Mouse (Mus musculus): Measurements from ENCODE around the gene Pycr1. TPM values are rescaled to one million over a fixed set of nuclear protein-coding genes. Genes with fewer than 3 reads are reported as not detected.

Pycr1 gene
- polyA plus RNA-seq, 1 experiment from 2014 or later: 29.8 TPM

DNA sequence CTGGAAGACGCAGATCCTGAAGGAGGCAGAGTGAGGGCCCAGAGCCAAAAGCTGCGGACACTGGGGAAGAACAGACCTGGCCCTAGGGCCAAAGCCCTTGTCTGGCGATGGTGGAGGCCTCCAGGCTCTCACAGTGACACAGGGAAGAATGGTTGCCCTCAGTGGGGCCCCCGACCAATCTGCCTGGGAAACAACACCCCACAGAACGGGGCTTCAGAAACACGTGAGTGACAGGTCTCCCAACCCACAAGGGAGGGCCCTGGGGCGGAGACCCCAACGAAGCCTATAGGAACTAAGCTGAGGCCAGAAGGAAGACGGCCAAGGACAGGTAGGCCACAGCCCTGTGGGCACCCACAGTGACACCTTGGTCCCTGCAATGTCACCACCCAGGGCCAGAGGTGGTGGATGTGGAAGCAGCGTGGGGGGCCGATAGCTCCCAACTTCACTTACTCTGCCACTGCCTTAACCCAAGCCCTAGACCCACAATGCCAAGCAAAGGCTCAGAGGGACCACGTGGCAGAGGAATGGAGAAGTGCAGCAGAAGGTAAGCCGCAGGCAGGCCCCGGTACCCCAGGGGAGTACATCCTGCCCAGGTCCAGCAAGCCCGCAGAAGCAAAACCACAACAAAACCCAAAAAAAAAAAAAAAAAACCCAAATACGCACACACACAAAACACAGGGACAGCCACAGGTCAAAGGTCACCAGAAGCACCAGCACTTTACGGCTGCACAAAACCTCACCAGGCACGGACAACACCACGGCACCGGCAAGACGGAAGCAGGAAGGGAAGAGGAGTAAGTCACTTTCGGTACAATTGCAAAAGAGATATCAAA is 15.9 kb downstream of the Pycr1 start:
- ATAC-seq (ENCODE audit: insufficient read depth): no peak
- H3K27ac ChIP-seq (ENCODE audit: low read depth): no peak overlapping the region
- 72% methylated on average over 22 of the region's 22 CpGs for WGBS
- H3K9me3 ChIP-seq (ENCODE audit: low read depth, low read length): no peaks in the 10 kb centered on the region
- no peak overlapping the region for H3K9ac ChIP-seq
- no peak for DNase-seq
- no peak for TF ChIP-seq CTCF (IDR thresholded peaks at IDR 0.05; ENCODE audit: low read depth)
- no peak overlapping the region for H3K4me3 ChIP-seq (ENCODE audit: low read depth, low read length)
- peaks cover 22% of the 10 kb centered on the region for H3K4me1 ChIP-seq (ENCODE audit: insufficient read depth)
- H3K36me3 ChIP-seq (ENCODE audit: insufficient read depth): peaks cover 43% of the 10 kb centered on the region
- no peaks in the 10 kb centered on the region for H3K27me3 ChIP-seq (ENCODE audit: insufficient read depth, low read length)
- H3K4me2 ChIP-seq: no peak overlapping the region

DNA sequence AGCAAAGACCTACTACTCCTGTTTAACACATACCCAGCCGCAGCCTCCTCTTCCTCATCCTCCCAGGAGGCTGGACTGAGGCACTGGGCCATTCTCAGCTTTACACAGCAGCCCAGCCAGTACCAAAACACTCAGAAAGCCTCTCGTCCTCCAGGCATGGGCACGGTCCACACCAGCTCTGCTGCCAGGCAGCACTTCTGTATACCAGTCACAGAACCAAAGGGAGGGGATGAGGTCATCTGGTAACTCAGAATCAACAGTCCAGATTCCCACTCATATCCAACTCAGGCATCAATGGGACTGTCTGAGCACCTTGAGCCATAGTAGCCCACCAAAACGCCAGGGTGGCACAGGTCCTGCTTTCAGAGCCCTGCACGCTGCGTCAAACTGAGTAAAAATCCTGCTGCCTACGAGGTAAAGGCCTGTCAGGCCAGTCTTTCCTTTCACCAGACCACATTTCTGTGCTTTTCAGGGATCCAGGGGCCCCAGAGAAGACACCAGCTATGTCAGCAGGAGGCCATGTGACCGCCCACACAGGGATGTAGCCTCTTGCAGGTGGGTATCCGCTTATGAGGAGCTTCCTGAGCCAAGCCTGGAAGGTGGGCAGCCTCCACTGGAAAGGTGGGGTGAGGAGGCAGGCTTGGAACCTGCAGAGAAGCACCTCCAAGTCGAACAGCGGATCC is 16.6 kb downstream of the Pycr1 start:
- Histone ChIP-seq H3K4me3 (ENCODE audit: low read depth, low read length) (no peak overlapping the region), H3K4me2 (no peak overlapping the region), H3K27ac (ENCODE audit: low read depth) (no peak overlapping the region), H3K36me3 (ENCODE audit: insufficient read depth) (peaks cover 49% of the 10 kb centered on the region), H3K9ac (no peak overlapping the region), H3K9me3 (ENCODE audit: low read depth, low read length) (no peaks in the 10 kb centered on the region), H3K27me3 (ENCODE audit: insufficient read depth, low read length) (no peaks in the 10 kb centered on the region), H3K4me1 (ENCODE audit: insufficient read depth) (peaks cover 17% of the 10 kb centered on the region)
- TF ChIP-seq CTCF (IDR thresholded peaks at IDR 0.05; ENCODE audit: low read depth): no peak
- ATAC-seq (ENCODE audit: insufficient read depth) (no peak), DNase-seq (no peak)
- WGBS: 90% methylated on average over 11 of the region's 11 CpGs

DNA sequence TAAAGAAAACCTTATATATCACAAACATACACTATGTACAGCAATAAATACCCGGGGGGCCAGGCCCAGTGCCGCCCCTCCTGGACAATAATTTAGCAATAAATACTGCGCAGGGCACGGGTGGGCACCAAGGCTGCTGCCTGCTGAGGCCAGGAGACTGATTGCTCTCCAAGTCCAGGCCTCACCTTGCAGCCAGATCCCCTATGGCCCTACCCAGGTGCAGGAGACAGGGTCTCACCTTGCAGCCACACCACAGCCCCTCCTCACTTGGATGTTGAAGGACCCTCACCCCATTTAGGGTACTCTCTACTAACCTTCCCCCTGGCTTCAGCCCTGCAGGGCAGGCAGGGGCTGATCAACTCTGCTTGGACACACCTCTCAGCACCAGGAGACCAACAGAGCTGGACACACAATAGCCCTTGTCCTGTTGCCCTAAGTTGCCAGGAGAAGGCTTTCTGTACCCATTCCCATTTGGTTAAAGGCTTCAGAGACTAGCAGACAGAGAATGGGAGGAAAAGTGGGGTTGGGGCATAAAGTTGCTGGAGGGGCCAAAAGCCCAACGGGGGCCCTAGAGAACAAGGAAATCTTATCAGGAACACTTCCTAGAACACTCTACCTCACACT is 18.3 kb downstream of the Pycr1 start, which contains the start of gene Sirt7:
Sirt7 (minus strand) TSS at position 89 of the 624 bp plus-strand sequence.
- H3K9me3 ChIP-seq (ENCODE audit: low read depth, low read length): no peaks in the 10 kb centered on the region
- TF ChIP-seq CTCF (IDR thresholded peaks at IDR 0.05; ENCODE audit: low read depth): 0 out of 2 replicates have a peak, but pooled peaks have one; percentile 6
- H3K4me3 ChIP-seq (ENCODE audit: low read depth, low read length): peak within 1 kb of the TSS; percentile 96
- peak within 1 kb of the TSS; percentile 77 for H3K27ac ChIP-seq (ENCODE audit: low read depth)
- no peaks in the 10 kb centered on the region for H3K27me3 ChIP-seq (ENCODE audit: insufficient read depth, low read length)
- H3K36me3 ChIP-seq (ENCODE audit: insufficient read depth): peaks cover 64% of the 10 kb centered on the region
- peak within 1 kb of the TSS; percentile 63 for H3K9ac ChIP-seq
- DNase-seq (no peak), ATAC-seq (ENCODE audit: insufficient read depth) (peak; percentile 22; the same call in 1 of the 2 replicates)
- 22% methylated on average over 5 of the region's 5 CpGs for WGBS
- H3K4me1 ChIP-seq (ENCODE audit: insufficient read depth): peaks cover 9% of the 10 kb centered on the region
- H3K4me2 ChIP-seq: peak within 1 kb of the TSS; percentile 99

DNA sequence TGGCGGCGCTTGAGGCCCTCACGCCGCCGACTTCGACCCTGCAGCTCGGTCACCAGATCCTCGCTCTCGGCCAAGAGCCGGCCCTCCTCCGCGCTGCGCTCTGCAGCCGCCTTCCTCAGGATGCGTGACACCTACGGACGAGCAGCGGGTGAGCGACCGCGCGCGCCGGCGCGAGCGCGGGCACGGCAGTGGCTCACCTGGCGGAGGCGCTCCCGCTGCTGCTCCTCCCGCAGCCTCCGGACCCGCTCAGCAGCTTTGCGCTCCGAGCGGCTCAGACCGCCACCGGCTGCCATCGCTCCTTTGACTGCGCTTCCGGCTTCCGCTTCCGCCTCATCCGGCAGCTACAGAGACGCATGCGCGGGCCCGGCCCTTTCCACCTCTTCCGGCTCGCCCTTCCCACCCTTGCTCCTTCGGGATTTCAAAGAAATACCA is 18.9 kb downstream of the Pycr1 start:
- Histone ChIP-seq H3K4me1 (ENCODE audit: insufficient read depth) (peaks cover 3% of the 10 kb centered on the region), H3K27me3 (ENCODE audit: insufficient read depth, low read length) (no peaks in the 10 kb centered on the region), H3K4me2 (peak overlapping the region; percentile 99), H3K27ac (ENCODE audit: low read depth) (peak overlapping the region; percentile 77), H3K9ac (peak overlapping the region; percentile 63), H3K4me3 (ENCODE audit: low read depth, low read length) (peak overlapping the region; percentile 96), H3K36me3 (ENCODE audit: insufficient read depth) (peaks cover 69% of the 10 kb centered on the region), H3K9me3 (ENCODE audit: low read depth, low read length) (no peaks in the 10 kb centered on the region)
- TF ChIP-seq CTCF (IDR thresholded peaks at IDR 0.05; ENCODE audit: low read depth): no peak
- under 1% methylated on average over 53 of the region's 53 CpGs for WGBS
- DNase-seq (peak; percentile 94), ATAC-seq (ENCODE audit: insufficient read depth) (peak; percentile 82)

DNA sequence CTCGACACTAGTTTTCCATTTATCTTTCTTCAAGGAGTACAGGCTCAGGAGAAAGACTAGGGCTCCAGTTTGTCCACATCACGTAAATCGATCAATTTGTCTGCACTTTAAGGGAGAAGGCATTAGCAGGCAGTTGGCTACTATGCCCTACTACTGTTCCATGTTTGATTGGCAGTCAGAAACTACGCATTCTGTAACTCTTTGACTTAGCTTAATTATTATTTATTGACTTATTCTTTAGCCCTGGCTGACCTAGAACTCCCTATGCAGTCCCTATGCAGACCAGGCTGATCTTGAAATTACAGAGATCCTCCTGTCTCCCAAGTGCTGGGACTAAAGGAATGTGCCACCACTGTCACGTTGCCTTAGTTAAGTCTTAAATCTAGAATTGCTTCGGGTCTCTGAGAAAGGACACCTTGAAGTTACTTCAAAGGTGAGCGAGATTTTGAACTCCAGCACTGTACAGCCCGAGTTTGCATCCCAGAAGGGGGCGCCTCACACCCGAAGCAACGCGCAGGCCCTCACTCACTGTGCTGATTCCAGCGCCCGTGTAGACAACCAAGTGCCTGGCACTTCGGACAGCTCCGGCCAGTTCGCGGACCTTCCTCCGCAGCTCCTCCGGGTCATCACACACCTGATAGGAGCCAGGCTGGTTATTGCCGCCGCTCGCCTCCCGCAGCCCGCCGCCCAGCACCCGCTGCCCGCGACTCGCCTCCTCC is 19.4 kb downstream of the Pycr1 start:
- ATAC-seq (ENCODE audit: insufficient read depth) (peak; percentile 81), DNase-seq (peak; percentile 78)
- Histone ChIP-seq H3K4me3 (ENCODE audit: low read depth, low read length) (peak overlapping the region; percentile 96), H3K9ac (peak overlapping the region; percentile 63), H3K9me3 (ENCODE audit: low read depth, low read length) (no peaks in the 10 kb centered on the region), H3K4me2 (peak overlapping the region; percentile 99), H3K27ac (ENCODE audit: low read depth) (peak overlapping the region; percentile 77), H3K4me1 (ENCODE audit: insufficient read depth) (peaks cover 3% of the 10 kb centered on the region; the same call in 1 of the 2 replicates), H3K27me3 (ENCODE audit: insufficient read depth, low read length) (no peaks in the 10 kb centered on the region), H3K36me3 (ENCODE audit: insufficient read depth) (peaks cover 66% of the 10 kb centered on the region)
- peak; percentile 63 for TF ChIP-seq CTCF (IDR thresholded peaks at IDR 0.05; ENCODE audit: low read depth)
- WGBS: 11% methylated on average over 30 of the region's 30 CpGs

DNA sequence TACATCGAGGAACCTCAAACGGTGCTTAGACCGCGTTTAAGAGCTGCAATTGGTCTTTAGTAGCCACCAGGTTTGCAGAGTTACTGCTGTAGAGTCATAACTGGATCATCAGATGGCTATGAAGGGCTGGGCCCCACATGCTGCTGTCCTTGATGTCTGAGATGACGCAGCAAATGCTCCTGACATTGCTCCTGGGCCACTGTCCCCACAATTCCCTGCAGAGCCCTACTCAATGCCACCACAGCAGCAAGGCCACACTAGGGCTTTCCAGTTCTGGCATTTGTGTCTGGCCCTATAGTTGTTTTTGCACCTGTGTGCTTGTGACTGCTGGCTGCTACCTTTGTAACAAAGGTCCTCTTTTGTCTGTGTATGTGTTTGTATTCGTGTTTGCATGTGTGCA is 20.8 kb downstream of the Pycr1 start:
- DNase-seq (no peak), ATAC-seq (ENCODE audit: insufficient read depth) (no peak)
- H3K27ac ChIP-seq (ENCODE audit: low read depth): no peak overlapping the region
- H3K36me3 ChIP-seq (ENCODE audit: insufficient read depth): peaks cover 67% of the 10 kb centered on the region
- H3K4me2 ChIP-seq: no peak overlapping the region
- peaks cover 3% of the 10 kb centered on the region; the same call in 1 of the 2 replicates for H3K4me1 ChIP-seq (ENCODE audit: insufficient read depth)
- TF ChIP-seq CTCF (IDR thresholded peaks at IDR 0.05; ENCODE audit: low read depth): no peak
- no peak overlapping the region for H3K4me3 ChIP-seq (ENCODE audit: low read depth, low read length)
- no peaks in the 10 kb centered on the region for H3K27me3 ChIP-seq (ENCODE audit: insufficient read depth, low read length)
- no peak overlapping the region for H3K9ac ChIP-seq
- WGBS: 89% methylated on average over 6 of the region's 6 CpGs
- no peaks in the 10 kb centered on the region for H3K9me3 ChIP-seq (ENCODE audit: low read depth, low read length)

Data from lung, embryonic 14.5 days (tissue).